Mouse (Mus musculus): Measurements from ENCODE around the gene Rnd2. TPM values are rescaled to one million over a fixed set of nuclear protein-coding genes. Genes with fewer than 3 reads are reported as not detected.

Gene Rnd2
- polyA plus RNA-seq, 1 experiment from 2014 or later = 43.5 TPM

DNA sequence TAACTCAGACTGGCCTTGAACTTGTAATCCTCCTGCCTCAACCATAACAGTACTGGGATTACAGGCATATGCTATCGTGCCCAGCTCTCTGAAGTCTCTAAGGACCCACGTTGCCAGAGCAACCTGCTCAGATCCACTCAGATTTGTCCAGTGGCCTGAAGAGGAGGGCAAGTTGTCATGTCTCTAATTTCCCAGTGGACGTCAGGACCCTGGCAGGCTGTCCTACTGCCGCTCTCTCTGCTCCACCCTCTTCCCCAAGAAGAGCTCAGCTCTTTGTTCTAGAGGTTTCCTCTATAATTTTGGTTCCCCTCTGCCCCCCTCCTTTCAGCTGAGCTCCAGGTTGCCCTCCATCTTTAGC, 12.4 kb downstream of the Rnd2 start:
- Histone ChIP-seq H3K4me3 (ENCODE audit: low read depth, low read length) (no peak overlapping the region), H3K9me3 (ENCODE audit: control insufficient read depth, low read length) (no peaks in the 10 kb centered on the region), H3K36me3 (ENCODE audit: control insufficient read depth, insufficient read depth, low read length) (no peaks in the 10 kb centered on the region), H3K9ac (ENCODE audit: low read length) (peak overlapping the region; percentile 25; the same call in 1 of the 2 replicates), H3K4me2 (ENCODE audit: low read depth, low read length, severe bottlenecking) (peak overlapping the region; percentile 31; the same call in 1 of the 2 replicates), H3K27ac (ENCODE audit: low read depth, low read length) (peak overlapping the region; percentile 93), H3K27me3 (ENCODE audit: control insufficient read depth, insufficient read depth, low read length) (no peaks in the 10 kb centered on the region), H3K4me1 (replicated peaks; ENCODE audit: control insufficient read depth, insufficient read depth, low read length) (peaks cover 27% of the 10 kb centered on the region)
- WGBS = 37% methylated on average over 4 of the region's 4 CpGs
- DNase-seq (ENCODE audit: low spot score) = no peak
- peak; percentile 59 for ATAC-seq (replicated peaks; ENCODE audit: low FRiP score)

DNA sequence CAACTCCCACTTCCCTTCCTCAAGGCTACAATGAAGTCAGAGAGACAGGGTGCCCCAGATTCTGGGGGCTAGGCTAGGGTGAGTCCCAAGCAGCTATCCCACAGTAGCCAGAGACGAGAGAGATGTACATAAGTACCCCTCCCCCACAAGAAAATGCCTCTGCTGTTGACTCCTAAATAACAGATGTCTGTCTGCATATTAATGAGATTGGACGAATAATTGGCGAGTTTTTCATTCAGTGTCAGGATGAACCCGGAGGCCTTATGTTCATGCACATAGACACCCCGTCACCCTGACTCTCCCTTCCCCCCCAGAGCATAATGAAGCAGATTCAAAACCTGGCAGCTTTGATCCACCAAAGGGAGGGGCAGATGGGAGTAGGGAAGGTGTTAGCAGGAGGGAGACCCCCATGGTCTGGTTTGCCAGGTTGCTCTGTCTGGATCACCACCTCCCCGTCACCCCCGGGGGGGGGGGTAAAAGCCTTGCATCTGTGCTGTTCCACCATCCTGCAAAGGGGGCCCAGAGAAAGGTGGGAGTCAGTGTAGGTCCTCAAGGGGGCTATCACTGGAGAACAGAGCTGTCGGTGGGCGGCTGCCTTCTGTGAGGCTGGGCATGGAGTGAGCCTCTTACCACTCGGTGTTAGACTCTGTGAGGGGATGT, 12.9 kb downstream of the Rnd2 start:
- peak; percentile 78 for DNase-seq (ENCODE audit: low spot score)
- peak; percentile 80 for ATAC-seq (replicated peaks; ENCODE audit: low FRiP score)
- Histone ChIP-seq H3K36me3 (ENCODE audit: control insufficient read depth, insufficient read depth, low read length) (no peaks in the 10 kb centered on the region), H3K9me3 (ENCODE audit: control insufficient read depth, low read length) (no peaks in the 10 kb centered on the region), H3K9ac (ENCODE audit: low read length) (peak overlapping the region; percentile 25; the same call in 1 of the 2 replicates), H3K4me3 (ENCODE audit: low read depth, low read length) (no peak overlapping the region), H3K27ac (ENCODE audit: low read depth, low read length) (peak overlapping the region; percentile 93), H3K4me1 (replicated peaks; ENCODE audit: control insufficient read depth, insufficient read depth, low read length) (peaks cover 23% of the 10 kb centered on the region), H3K4me2 (ENCODE audit: low read depth, low read length, severe bottlenecking) (peak overlapping the region; percentile 31; the same call in 1 of the 2 replicates), H3K27me3 (ENCODE audit: control insufficient read depth, insufficient read depth, low read length) (no peaks in the 10 kb centered on the region)
- 36% methylated on average over 10 of the region's 10 CpGs for WGBS

DNA sequence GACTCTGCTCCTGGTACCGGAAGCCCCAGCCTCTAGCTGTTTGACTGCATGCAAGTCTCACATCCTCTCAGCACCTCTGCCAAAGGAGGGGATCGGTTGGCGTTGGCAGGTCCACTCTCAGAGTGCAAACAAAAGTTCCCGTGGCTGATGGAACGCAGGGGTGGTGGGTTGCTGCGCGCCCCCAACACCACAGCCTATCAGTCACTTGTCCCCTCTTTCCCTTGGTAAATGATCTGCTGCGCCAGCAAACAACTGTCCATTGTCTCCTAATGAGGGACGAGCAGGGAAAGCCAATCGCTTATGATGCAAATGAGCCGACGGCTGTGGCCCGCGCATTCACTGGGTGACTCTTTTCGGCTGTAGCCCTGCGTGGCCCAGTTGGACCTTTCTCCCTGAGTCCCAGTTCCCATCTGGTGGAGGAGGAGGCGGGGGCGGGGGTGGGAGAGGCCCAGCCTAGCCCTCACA, 14.4 kb downstream of the Rnd2 start:
- peak overlapping the region; percentile 56 for H3K9ac ChIP-seq (ENCODE audit: low read length)
- H3K27me3 ChIP-seq (ENCODE audit: control insufficient read depth, insufficient read depth, low read length) = no peaks in the 10 kb centered on the region
- peak overlapping the region; percentile 47 for H3K4me2 ChIP-seq (ENCODE audit: low read depth, low read length, severe bottlenecking)
- H3K9me3 ChIP-seq (ENCODE audit: control insufficient read depth, low read length) = no peaks in the 10 kb centered on the region
- 6% methylated on average over 18 of the region's 18 CpGs for WGBS
- H3K4me3 ChIP-seq (ENCODE audit: low read depth, low read length) = peak overlapping the region; percentile 16
- H3K4me1 ChIP-seq (replicated peaks; ENCODE audit: control insufficient read depth, insufficient read depth, low read length) = peaks cover 23% of the 10 kb centered on the region
- no peaks in the 10 kb centered on the region for H3K36me3 ChIP-seq (ENCODE audit: control insufficient read depth, insufficient read depth, low read length)
- DNase-seq (ENCODE audit: low spot score) = peak; percentile 75
- peak overlapping the region; percentile 93 for H3K27ac ChIP-seq (ENCODE audit: low read depth, low read length)
- ATAC-seq (replicated peaks; ENCODE audit: low FRiP score) = peak; percentile 49

DNA sequence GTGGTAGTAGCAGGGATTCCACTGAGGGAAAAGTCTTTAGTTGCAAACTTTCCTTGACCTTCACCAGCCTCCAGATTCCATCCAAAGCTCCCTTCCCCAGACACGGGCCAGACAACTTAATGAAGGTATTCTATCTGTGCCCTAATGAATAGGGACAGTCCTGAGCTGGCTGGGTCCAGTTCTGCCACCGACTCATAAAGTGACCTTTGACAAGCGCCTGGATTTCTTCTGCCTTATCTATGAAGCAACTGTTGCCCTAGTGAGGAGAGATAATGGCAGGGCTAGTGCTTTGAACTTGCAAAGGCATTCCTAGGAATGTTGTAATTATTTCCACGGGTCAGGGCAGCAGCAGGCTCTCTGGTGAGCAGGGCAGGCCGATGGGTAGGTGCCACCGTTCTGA, 16.1 kb downstream of the Rnd2 start:
- Histone ChIP-seq H3K27me3 (ENCODE audit: control insufficient read depth, insufficient read depth, low read length) (no peaks in the 10 kb centered on the region), H3K4me1 (replicated peaks; ENCODE audit: control insufficient read depth, insufficient read depth, low read length) (peaks cover 23% of the 10 kb centered on the region), H3K36me3 (ENCODE audit: control insufficient read depth, insufficient read depth, low read length) (no peaks in the 10 kb centered on the region), H3K9ac (ENCODE audit: low read length) (no peak overlapping the region), H3K27ac (ENCODE audit: low read depth, low read length) (no peak overlapping the region), H3K4me2 (ENCODE audit: low read depth, low read length, severe bottlenecking) (no peak overlapping the region), H3K9me3 (ENCODE audit: control insufficient read depth, low read length) (no peaks in the 10 kb centered on the region), H3K4me3 (ENCODE audit: low read depth, low read length) (no peak overlapping the region)
- no peak for ATAC-seq (replicated peaks; ENCODE audit: low FRiP score)
- 67% methylated on average over 6 of the region's 6 CpGs for WGBS
- DNase-seq (ENCODE audit: low spot score) = no peak

DNA sequence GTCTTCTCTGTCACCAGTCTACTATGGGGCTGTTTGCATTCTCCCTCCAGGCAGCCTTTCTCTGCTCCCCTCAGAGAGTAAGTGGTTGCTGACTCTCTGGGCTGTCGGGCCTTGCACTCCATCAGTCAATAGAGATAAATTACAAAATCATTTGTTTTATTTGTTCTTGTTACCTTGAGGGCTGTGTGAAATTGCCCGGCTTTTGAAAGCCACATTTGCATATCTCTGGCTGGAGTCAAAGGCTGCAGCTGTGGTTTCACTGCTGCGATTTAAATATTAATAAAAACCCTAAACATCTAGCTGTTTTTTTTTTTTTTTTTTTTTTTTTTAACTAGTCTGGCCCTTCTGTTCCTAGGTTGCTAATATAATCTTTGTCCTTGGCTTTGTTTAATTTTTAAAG, 19.0 kb downstream of the Rnd2 start:
- peaks cover 12% of the 10 kb centered on the region for H3K4me1 ChIP-seq (replicated peaks; ENCODE audit: control insufficient read depth, insufficient read depth, low read length)
- H3K27ac ChIP-seq (ENCODE audit: low read depth, low read length) = no peak overlapping the region
- ATAC-seq (replicated peaks; ENCODE audit: low FRiP score) (no peak), DNase-seq (ENCODE audit: low spot score) (no peak)
- no peaks in the 10 kb centered on the region for H3K27me3 ChIP-seq (ENCODE audit: control insufficient read depth, insufficient read depth, low read length)
- no peaks in the 10 kb centered on the region; the same call in 1 of the 2 replicates for H3K36me3 ChIP-seq (ENCODE audit: control insufficient read depth, insufficient read depth, low read length)
- H3K9ac ChIP-seq (ENCODE audit: low read length) = no peak overlapping the region
- WGBS = 45% methylated on average over 3 of the region's 3 CpGs
- H3K9me3 ChIP-seq (ENCODE audit: control insufficient read depth, low read length) = no peaks in the 10 kb centered on the region
- no peak overlapping the region for H3K4me3 ChIP-seq (ENCODE audit: low read depth, low read length)
- H3K4me2 ChIP-seq (ENCODE audit: low read depth, low read length, severe bottlenecking) = no peak overlapping the region

DNA sequence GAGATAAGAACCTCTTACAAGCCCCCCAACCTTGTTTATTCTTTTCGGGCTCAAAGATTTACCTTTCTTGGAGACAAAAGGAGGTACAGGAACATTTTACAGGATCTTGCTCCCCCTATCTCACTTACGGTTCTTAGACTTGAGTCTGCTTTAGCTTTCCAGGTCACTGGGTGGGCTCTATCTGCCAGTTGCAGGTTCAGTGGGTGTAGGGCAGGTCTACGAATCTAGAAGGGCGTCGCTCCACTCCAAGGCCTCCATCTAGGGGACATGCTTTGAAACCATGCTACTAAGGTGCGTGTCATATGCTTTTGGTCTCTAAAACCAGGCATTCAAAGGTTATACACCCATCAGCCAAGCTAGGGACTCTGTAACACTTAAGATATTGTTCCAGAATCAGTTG, 19.4 kb downstream of the Rnd2 start:
- Histone ChIP-seq H3K4me2 (ENCODE audit: low read depth, low read length, severe bottlenecking) (no peak overlapping the region), H3K27ac (ENCODE audit: low read depth, low read length) (no peak overlapping the region), H3K4me1 (replicated peaks; ENCODE audit: control insufficient read depth, insufficient read depth, low read length) (peaks cover 8% of the 10 kb centered on the region), H3K36me3 (ENCODE audit: control insufficient read depth, insufficient read depth, low read length) (no peaks in the 10 kb centered on the region; the same call in 1 of the 2 replicates), H3K4me3 (ENCODE audit: low read depth, low read length) (no peak overlapping the region), H3K9me3 (ENCODE audit: control insufficient read depth, low read length) (no peaks in the 10 kb centered on the region), H3K9ac (ENCODE audit: low read length) (no peak overlapping the region), H3K27me3 (ENCODE audit: control insufficient read depth, insufficient read depth, low read length) (no peaks in the 10 kb centered on the region)
- DNase-seq (ENCODE audit: low spot score) = no peak
- 74% methylated on average over 6 of the region's 6 CpGs for WGBS
- no peak for ATAC-seq (replicated peaks; ENCODE audit: low FRiP score)

DNA sequence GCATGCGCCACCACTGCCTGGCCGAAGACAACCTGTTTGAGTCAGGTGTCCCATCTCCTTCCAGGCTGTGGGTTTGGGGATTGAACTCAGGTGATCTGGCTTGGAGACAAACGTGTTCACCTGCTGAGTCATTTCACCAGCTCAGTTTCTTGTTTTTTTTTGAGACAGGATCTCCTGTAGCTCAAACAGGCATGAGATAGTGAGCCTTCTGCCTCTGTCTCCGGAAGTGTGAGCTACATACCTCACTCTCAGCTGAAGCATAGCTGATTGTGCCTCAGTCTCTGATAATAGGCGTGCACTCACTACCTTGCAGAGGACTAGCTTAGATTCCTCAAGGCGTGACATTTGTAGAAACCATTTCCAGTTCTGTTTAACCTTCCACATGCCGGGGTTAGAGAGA, 20.0 kb downstream of the Rnd2 start:
- H3K4me3 ChIP-seq (ENCODE audit: low read depth, low read length) = no peak overlapping the region
- no peak overlapping the region for H3K4me2 ChIP-seq (ENCODE audit: low read depth, low read length, severe bottlenecking)
- peaks cover 3% of the 10 kb centered on the region for H3K4me1 ChIP-seq (replicated peaks; ENCODE audit: control insufficient read depth, insufficient read depth, low read length)
- DNase-seq (ENCODE audit: low spot score) (no peak), ATAC-seq (replicated peaks; ENCODE audit: low FRiP score) (no peak)
- 86% methylated on average over 7 of the region's 7 CpGs for WGBS
- H3K36me3 ChIP-seq (ENCODE audit: control insufficient read depth, insufficient read depth, low read length) = no peaks in the 10 kb centered on the region; the same call in 1 of the 2 replicates
- no peaks in the 10 kb centered on the region for H3K27me3 ChIP-seq (ENCODE audit: control insufficient read depth, insufficient read depth, low read length)
- H3K9me3 ChIP-seq (ENCODE audit: control insufficient read depth, low read length) = no peaks in the 10 kb centered on the region
- no peak overlapping the region for H3K9ac ChIP-seq (ENCODE audit: low read length)
- H3K27ac ChIP-seq (ENCODE audit: low read depth, low read length) = no peak overlapping the region

DNA sequence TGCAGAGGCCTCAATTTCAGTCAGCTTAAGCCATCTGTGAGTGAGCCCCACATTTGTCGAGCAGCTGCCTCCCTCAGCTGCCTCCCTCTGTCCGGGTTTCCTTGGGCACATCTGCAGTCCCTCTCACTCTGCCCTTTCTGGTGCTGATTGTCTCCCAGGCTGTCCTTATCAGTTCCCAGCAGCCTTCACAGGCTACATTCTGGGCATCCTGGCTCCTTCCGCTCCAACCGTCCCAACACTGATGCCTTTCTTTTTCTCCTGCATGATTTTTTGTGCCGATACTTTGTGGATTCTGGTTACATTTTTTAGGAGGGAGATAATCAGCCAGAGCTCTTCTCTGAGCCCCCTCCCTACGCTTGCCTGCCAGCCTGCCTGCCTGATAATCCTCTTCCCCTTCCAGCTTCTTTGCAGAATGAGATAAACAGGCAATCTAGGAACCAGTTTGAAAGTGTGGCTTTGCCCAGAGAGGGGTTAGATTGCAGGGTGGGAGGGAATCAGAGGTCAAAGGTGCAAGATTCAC, 20.8 kb downstream of the Rnd2 start:
- no peaks in the 10 kb centered on the region; the same call in 1 of the 2 replicates for H3K36me3 ChIP-seq (ENCODE audit: control insufficient read depth, insufficient read depth, low read length)
- ATAC-seq (replicated peaks; ENCODE audit: low FRiP score) (no peak), DNase-seq (ENCODE audit: low spot score) (no peak)
- H3K9ac ChIP-seq (ENCODE audit: low read length) = no peak overlapping the region
- H3K27ac ChIP-seq (ENCODE audit: low read depth, low read length) = peak overlapping the region; percentile 13; the same call in 1 of the 2 replicates
- no peak overlapping the region for H3K4me3 ChIP-seq (ENCODE audit: low read depth, low read length)
- H3K4me1 ChIP-seq (replicated peaks; ENCODE audit: control insufficient read depth, insufficient read depth, low read length) = no peaks in the 10 kb centered on the region
- H3K4me2 ChIP-seq (ENCODE audit: low read depth, low read length, severe bottlenecking) = no peak overlapping the region
- 57% methylated on average over 6 of the region's 6 CpGs for WGBS
- no peaks in the 10 kb centered on the region for H3K9me3 ChIP-seq (ENCODE audit: control insufficient read depth, low read length)
- H3K27me3 ChIP-seq (ENCODE audit: control insufficient read depth, insufficient read depth, low read length) = no peaks in the 10 kb centered on the region

DNA sequence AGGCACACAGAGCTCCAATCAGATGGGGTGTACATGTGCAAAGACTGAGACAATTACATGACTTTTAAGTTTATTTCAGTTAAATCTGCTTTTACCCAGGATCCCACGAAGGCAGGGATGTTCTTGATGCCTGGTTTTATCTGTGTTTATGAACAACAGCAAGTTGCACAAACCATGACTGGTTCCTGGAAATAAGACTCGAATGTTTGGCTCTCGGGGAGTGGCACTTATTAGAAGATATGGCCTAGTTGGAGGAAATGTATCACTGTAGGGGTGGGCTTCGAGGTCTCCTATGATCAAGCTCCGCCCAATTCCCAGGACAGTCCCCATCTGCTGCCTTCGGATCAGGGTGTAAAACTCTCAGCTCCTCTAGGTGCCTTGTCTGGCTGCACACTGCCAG, 21.3 kb downstream of the Rnd2 start:
- Histone ChIP-seq H3K4me3 (ENCODE audit: low read depth, low read length) (no peak overlapping the region), H3K27me3 (ENCODE audit: control insufficient read depth, insufficient read depth, low read length) (no peaks in the 10 kb centered on the region), H3K9me3 (ENCODE audit: control insufficient read depth, low read length) (no peaks in the 10 kb centered on the region), H3K27ac (ENCODE audit: low read depth, low read length) (no peak overlapping the region), H3K9ac (ENCODE audit: low read length) (no peak overlapping the region), H3K36me3 (ENCODE audit: control insufficient read depth, insufficient read depth, low read length) (no peaks in the 10 kb centered on the region; the same call in 1 of the 2 replicates), H3K4me1 (replicated peaks; ENCODE audit: control insufficient read depth, insufficient read depth, low read length) (no peaks in the 10 kb centered on the region), H3K4me2 (ENCODE audit: low read depth, low read length, severe bottlenecking) (no peak overlapping the region)
- 84% methylated on average over 6 of the region's 6 CpGs for WGBS
- ATAC-seq (replicated peaks; ENCODE audit: low FRiP score) (no peak), DNase-seq (ENCODE audit: low spot score) (no peak)

All from forebrain, embryonic 11.5 days (tissue).